Mouse (Mus musculus) MEL (cell line): ENCODE measurements around the gene Ubac2. TPM values are rescaled to one million over a fixed set of nuclear protein-coding genes. Genes with fewer than 3 reads are reported as not detected.

Experiments used
- DNase-seq: peaks from one replicate; pipeline ENCODE4 v3.0.0; 2011; ENCODE audit warnings: low read depth, low spot score
- H3K27ac ChIP-seq: 2 replicates; pipeline ENCODE4 v1.5.1; 2012; ENCODE audit warnings: low read depth, mild to moderate bottlenecking, control low read depth, low read length, moderate library complexity; ENCODE audit not compliant: control insufficient read depth
- H3K27me3 ChIP-seq, 2 experiments: fragments of 150-350 bp in 1 of 2; sonication (generic) in 1 of 2; 2 replicates each; pipeline ENCODE4 v1.6.1; 2012; ENCODE audit warnings: low read length in 2 of 2, mild to moderate bottlenecking in 2 of 2, improper control_type of control experiment in 1 of 2, moderate library complexity in 1 of 2; ENCODE audit not compliant: insufficient read depth in 2 of 2, control insufficient read depth in 1 of 2
- H3K36me3 ChIP-seq, 2 experiments: 2 replicates each; pipeline ENCODE4 v1.6.1; 2012 to 2014; ENCODE audit warnings: low read length in 2 of 2, improper control_type of control experiment in 1 of 2, inconsistent platforms in 1 of 2, mild to moderate bottlenecking in 1 of 2; ENCODE audit not compliant: insufficient read depth in 2 of 2, control insufficient read depth in 1 of 2
- H3K4me1 ChIP-seq, 2 experiments: fragments of 150-350 bp in 1 of 2; sonication (generic) in 1 of 2; 2 replicates each; pipeline ENCODE4 v1.6.1; 2012; ENCODE audit warnings: low read length in 2 of 2, improper control_type of control experiment in 1 of 2, mild to moderate bottlenecking in 1 of 2; ENCODE audit not compliant: insufficient read depth in 2 of 2, control insufficient read depth in 1 of 2
- H3K4me3 ChIP-seq, 2 experiments: fragments of 150-350 bp in 1 of 2; sonication (generic) in 1 of 2; 2 replicates each; pipeline ENCODE4 v1.5.1; 2012; ENCODE audit warnings: low read depth in 2 of 2, low read length in 2 of 2, mild to moderate bottlenecking in 2 of 2, moderate library complexity in 2 of 2, control low read depth in 1 of 2, improper control_type of control experiment in 1 of 2; ENCODE audit not compliant: control insufficient read depth in 1 of 2, insufficient read depth in 1 of 2
- H3K79me2 ChIP-seq: 2 replicates; pipeline ENCODE4 v1.6.1; 2012; ENCODE audit warnings: mild to moderate bottlenecking, low read length, moderate library complexity; ENCODE audit not compliant: control insufficient read depth, poor library complexity, insufficient read depth
- H3K9ac ChIP-seq: 2 replicates; pipeline ENCODE4 v1.6.1; 2012; ENCODE audit warnings: low read depth, mild to moderate bottlenecking, control low read depth, low read length, moderate library complexity; ENCODE audit not compliant: control insufficient read depth, poor library complexity, severe bottlenecking
- H3K9me3 ChIP-seq: fragments of 150-350 bp; sonication (generic); replicated peaks from 2 replicates; pipeline ENCODE4 v1.6.1; 2012; ENCODE audit warnings: mild to moderate bottlenecking, low read length, improper control_type of control experiment, moderate library complexity; ENCODE audit not compliant: insufficient read depth
- CHD1 ChIP-seq: IDR thresholded peaks from 2 replicates; pipeline ENCODE4 v1.6.1; 2012; ENCODE audit warnings: low read depth, mild to moderate bottlenecking, inconsistent platforms, low read length, improper control_type of control experiment
- CHD2 ChIP-seq: IDR thresholded peaks from 2 replicates; pipeline ENCODE4 v1.6.1; 2011; ENCODE audit warnings: low read length, improper control_type of control experiment
- E2F4 ChIP-seq: IDR thresholded peaks from 2 replicates; pipeline ENCODE4 v1.6.1; 2011; ENCODE audit warnings: low read depth, low read length, improper control_type of control experiment, borderline replicate concordance
- EP300 ChIP-seq, 2 experiments: IDR thresholded peaks; 2 replicates each; pipeline ENCODE4 v1.6.1; 2011; ENCODE audit warnings: improper control_type of control experiment in 2 of 2, low read length in 2 of 2, low read depth in 1 of 2, mild to moderate bottlenecking in 1 of 2
- GABPA ChIP-seq: IDR thresholded peaks from 2 replicates; pipeline ENCODE4 v1.6.1; 2012; ENCODE audit warnings: low read depth, mild to moderate bottlenecking, inconsistent platforms, low read length, improper control_type of control experiment, moderate library complexity
- GATA1 ChIP-seq: IDR thresholded peaks from 2 replicates; pipeline ENCODE4 v1.6.1; 2011; ENCODE audit warnings: low read depth, low read length, improper control_type of control experiment
- HCFC1 ChIP-seq: IDR thresholded peaks from 2 replicates; pipeline ENCODE4 v1.6.1; 2012; ENCODE audit warnings: low read depth, mild to moderate bottlenecking, inconsistent platforms, low read length, improper control_type of control experiment, moderate library complexity
- KAT2A ChIP-seq: conservative IDR thresholded peaks from 2 replicates; pipeline ENCODE4 v1.6.1; 2012; ENCODE audit warnings: low read depth, low read length, improper control_type of control experiment, inconsistent platforms
- MAFK ChIP-seq: IDR thresholded peaks from 2 replicates; pipeline ENCODE4 v1.6.1; 2011; ENCODE audit warnings: low read depth, mild to moderate bottlenecking, low read length, improper control_type of control experiment, borderline replicate concordance
- MAX ChIP-seq: IDR thresholded peaks from 2 replicates; pipeline ENCODE4 v1.6.1; 2011; ENCODE audit warnings: low read length, improper control_type of control experiment
- MAZ ChIP-seq: IDR thresholded peaks from 2 replicates; pipeline ENCODE4 v1.6.1; 2012; ENCODE audit warnings: low read depth, mild to moderate bottlenecking, inconsistent platforms, low read length, improper control_type of control experiment
- MEF2A ChIP-seq: IDR thresholded peaks from 2 replicates; pipeline ENCODE4 v1.6.1; 2014; ENCODE audit warnings: low read depth, mild to moderate bottlenecking, inconsistent platforms, low read length, improper control_type of control experiment; ENCODE audit not compliant: poor library complexity, insufficient replicate concordance, severe bottlenecking; ENCODE audit errors: extremely low read depth
- NRF1 ChIP-seq: IDR thresholded peaks from 2 replicates; pipeline ENCODE4 v1.6.1; 2014; ENCODE audit warnings: low read depth, mild to moderate bottlenecking, inconsistent platforms, low read length, improper control_type of control experiment, moderate library complexity; ENCODE audit not compliant: poor library complexity, insufficient read depth, severe bottlenecking
- POLR2A ChIP-seq, 2 experiments: IDR thresholded peaks; 2 replicates each; pipeline ENCODE4 v1.6.1; 2011 to 2012; ENCODE audit warnings: low read length in 2 of 2, mild to moderate bottlenecking in 2 of 2, control low read depth in 1 of 2, improper control_type of control experiment in 1 of 2, low read depth in 1 of 2, moderate library complexity in 1 of 2; ENCODE audit not compliant: control insufficient read depth in 1 of 2, insufficient read depth in 1 of 2, poor library complexity in 1 of 2
- POLR2AphosphoS2 ChIP-seq: IDR thresholded peaks from 2 replicates; pipeline ENCODE4 v1.6.1; 2011; ENCODE audit warnings: low read length, improper control_type of control experiment
- RCOR1 ChIP-seq: IDR thresholded peaks from 2 replicates; pipeline ENCODE4 v1.6.1; 2012; ENCODE audit warnings: low read depth, mild to moderate bottlenecking, inconsistent platforms, low read length, improper control_type of control experiment
- SIN3A ChIP-seq: IDR thresholded peaks from 2 replicates; pipeline ENCODE4 v1.6.1; 2012; ENCODE audit warnings: low read length, improper control_type of control experiment, inconsistent platforms
- SMC3 ChIP-seq: IDR thresholded peaks from 2 replicates; pipeline ENCODE4 v1.6.1; 2011; ENCODE audit warnings: low read depth, low read length, improper control_type of control experiment
- TAL1 ChIP-seq: IDR thresholded peaks from 2 replicates; pipeline ENCODE4 v1.6.1; 2012; ENCODE audit warnings: mild to moderate bottlenecking, inconsistent platforms, low read length, moderate library complexity, mixed read lengths
- TBP ChIP-seq: IDR thresholded peaks from 2 replicates; pipeline ENCODE4 v1.8.0; 2011; ENCODE audit warnings: low read depth, low read length, improper control_type of control experiment
- USF1 ChIP-seq: IDR thresholded peaks from 2 replicates; pipeline ENCODE4 v1.6.1; 2014; ENCODE audit warnings: low read depth, mild to moderate bottlenecking, inconsistent platforms, low read length, improper control_type of control experiment, moderate library complexity
- ZC3H11A ChIP-seq: IDR thresholded peaks from 2 replicates; pipeline ENCODE4 v1.6.1; 2012; ENCODE audit warnings: low read depth, mild to moderate bottlenecking, inconsistent platforms, low read length, improper control_type of control experiment
- ZNF384 ChIP-seq: IDR thresholded peaks from 2 replicates; pipeline ENCODE4 v1.6.1; 2012; ENCODE audit warnings: low read depth, mild to moderate bottlenecking, inconsistent platforms, low read length, improper control_type of control experiment
- polyA plus RNA-seq, 2 experiments: library from polyadenylated mRNA; stranded (reverse) in 1 of 2; unstranded in 1 of 2; fragments of >175 nt in 1 of 2; fragments of >200 nt in 1 of 2; gene quantifications; 2 replicates each; pipeline versions ENCODE4 v1.2.1 to v1.2.4; 2012; ENCODE audit warnings: low replicate concordance in 2 of 2, low read depth in 1 of 2; ENCODE audit not compliant: insufficient read length in 2 of 2, insufficient read depth in 1 of 2, missing spikeins in 1 of 2
- total RNA-seq: library from RNA; depleted of rRNA; stranded (reverse); fragments of 300-350 nt; gene quantifications from 2 replicates; pipeline ENCODE4 v1.2.3, GENCODE M21; 2012

Ubac2 gene
- total and polyA plus RNA-seq, 3 experiments: 32.9 to 44.8 TPM; not detected in 1

DNA sequence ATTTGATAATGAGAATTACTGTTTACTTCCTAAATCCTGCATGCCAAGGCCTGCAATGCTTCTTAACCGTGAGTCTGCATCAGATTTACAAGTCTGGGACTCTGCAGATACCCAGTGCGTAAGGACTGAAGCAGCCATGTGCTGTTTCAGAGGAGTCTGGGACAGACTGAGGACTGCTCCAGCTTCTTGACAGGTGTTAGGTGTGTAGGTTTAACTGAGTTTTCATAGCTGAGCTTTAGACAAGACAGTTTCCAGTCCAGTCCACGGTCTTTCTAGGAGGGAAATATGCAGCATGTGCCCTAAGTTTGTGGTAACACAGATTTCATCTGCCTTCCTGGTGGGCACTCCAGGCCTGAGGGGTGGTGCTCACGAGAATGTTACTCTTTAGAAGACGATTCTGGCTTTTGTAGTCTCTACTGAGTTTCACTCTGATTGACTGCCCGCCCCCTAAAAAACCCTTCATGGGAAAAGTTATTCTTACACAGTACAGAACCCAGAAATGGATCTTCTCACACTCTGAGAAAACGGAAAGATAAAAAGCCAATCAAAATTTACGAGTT lies 68.9 kb downstream of the Ubac2 start:
- no peak overlapping the region for H3K9ac ChIP-seq
- peaks cover 3 to 6% of the 10 kb centered on the region in 2 experiments; a peak in 2 of 4 replicates for H3K4me1 ChIP-seq
- DNase-seq: no peak

DNA sequence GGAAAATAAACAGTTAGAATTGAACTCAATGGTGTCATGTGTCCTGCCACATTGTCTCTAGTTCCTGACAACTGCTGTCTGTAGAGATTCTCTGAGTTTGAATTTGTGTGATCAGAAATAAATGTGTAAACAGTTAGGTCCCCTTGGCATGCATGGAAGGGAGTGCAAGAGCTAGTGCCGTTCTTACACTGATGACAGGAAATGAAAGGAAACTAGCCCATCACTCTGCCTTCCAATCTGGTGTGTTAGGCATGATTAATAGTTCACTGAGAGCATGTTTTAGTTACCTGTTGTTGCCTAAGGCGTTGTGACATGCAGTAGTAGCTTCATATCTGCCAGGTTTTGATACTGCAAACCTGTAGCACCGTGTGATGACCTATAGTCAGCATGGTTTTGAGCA lies 69.5 kb downstream of the Ubac2 start:
- H3K27ac ChIP-seq: no peak overlapping the region
- no peaks in the 10 kb centered on the region for H3K79me2 ChIP-seq
- H3K4me3 ChIP-seq: no peak overlapping the region
- no peak for TF ChIP-seq MEF2A
- TF ChIP-seq POLR2AphosphoS2: no peak
- TF ChIP-seq KAT2A: no peak
- no peak for TF ChIP-seq ZC3H11A
- TF ChIP-seq CHD2: no peak
- no peak for TF ChIP-seq MAZ
- no peak for TF ChIP-seq RCOR1
- no peak for TF ChIP-seq NRF1
- no peak for TF ChIP-seq ZNF384
- TF ChIP-seq TAL1: no peak
- no peak for TF ChIP-seq E2F4
- TF ChIP-seq HCFC1: no peak
- no peak for TF ChIP-seq MAFK
- no peak for TF ChIP-seq TBP
- TF ChIP-seq GABPA: no peak
- no peak for TF ChIP-seq CHD1
- TF ChIP-seq SIN3A: no peak
- TF ChIP-seq SMC3: no peak
- H3K9ac ChIP-seq: no peak overlapping the region
- H3K4me1 ChIP-seq: peaks cover 3 to 6% of the 10 kb centered on the region in 2 experiments; a peak in 2 of 4 replicates
- DNase-seq: no peak
- no peaks in the 10 kb centered on the region for H3K27me3 ChIP-seq
- no peaks in the 10 kb centered on the region; the same call in 1 of the 2 replicates for H3K9me3 ChIP-seq
- no peaks in the 10 kb centered on the region; a peak in 1 of 4 replicates for H3K36me3 ChIP-seq

More for the DNA sequence above, 68.9 kb downstream of the Ubac2 start:
- no peaks in the 10 kb centered on the region; the same call in 1 of the 2 replicates for H3K9me3 ChIP-seq
- TF ChIP-seq CHD1 (no peak), POLR2A (IDR thresholded peaks at IDR 0.05; ENCODE audit: control insufficient read depth in 1 of 2, insufficient read depth in 1 of 2, low read depth in 1 of 2, low read length in 2 of 2, poor library complexity in 1 of 2) (no peak), GATA1 (no peak), MAX (no peak), EP300 (IDR thresholded peaks at IDR 0.05; ENCODE audit: low read depth in 1 of 2, low read length in 2 of 2) (no peak), ZC3H11A (no peak), MEF2A (no peak), NRF1 (no peak), KAT2A (no peak), USF1 (no peak), SIN3A (no peak)
- H3K79me2 ChIP-seq: no peaks in the 10 kb centered on the region
- H3K36me3 ChIP-seq: no peaks in the 10 kb centered on the region; a peak in 1 of 4 replicates
- no peak overlapping the region for H3K27ac ChIP-seq
- H3K4me3 ChIP-seq: no peak overlapping the region
- H3K27me3 ChIP-seq: no peaks in the 10 kb centered on the region
